Mouse (Mus musculus): Measurements from ENCODE around the gene Il17ra.

The Il17ra gene

GRCm38 (mm10) chr6:120486051-120486510, 23.0 kb downstream of the Il17ra start:
- no peak overlapping the region for H3K4me3 ChIP-seq (replicated peaks; ENCODE audit: low read length)
- TF ChIP-seq POU5F1 (IDR thresholded peaks at IDR 0.05; ENCODE audit: borderline replicate concordance, low read length) = no peak
- no peak for TF ChIP-seq NANOG (IDR thresholded peaks at IDR 0.05; ENCODE audit: borderline replicate concordance, low read length)
- no peak for TF ChIP-seq CTCF (conservative IDR thresholded peaks at IDR 0.05; ENCODE audit: low read length)
- H3K9me3 ChIP-seq (ENCODE audit: low read length) = no peaks in the 10 kb centered on the region
- peaks cover 38% of the 10 kb centered on the region for H3K27me3 ChIP-seq (ENCODE audit: insufficient read depth, low read length)
- H3K4me1 ChIP-seq (replicated peaks; ENCODE audit: low read depth, low read length) = peaks cover 10% of the 10 kb centered on the region
- H3K36me3 ChIP-seq (ENCODE audit: insufficient read depth, low read length) = peaks cover 5% of the 10 kb centered on the region; the same call in 1 of the 2 replicates

GRCm38 (mm10) chr6:120488647-120489046, 25.6 kb downstream of the Il17ra start:
- H3K36me3 ChIP-seq (ENCODE audit: insufficient read depth, low read length) = no peaks in the 10 kb centered on the region
- no peak overlapping the region for H3K4me3 ChIP-seq (replicated peaks; ENCODE audit: low read length)
- H3K9me3 ChIP-seq (ENCODE audit: low read length) = no peaks in the 10 kb centered on the region
- H3K4me1 ChIP-seq (replicated peaks; ENCODE audit: low read depth, low read length) = peaks cover 9% of the 10 kb centered on the region; the same call in 1 of the 2 replicates
- peaks cover 63% of the 10 kb centered on the region for H3K27me3 ChIP-seq (ENCODE audit: insufficient read depth, low read length)
- TF ChIP-seq NANOG (IDR thresholded peaks at IDR 0.05; ENCODE audit: borderline replicate concordance, low read length) = no peak
- no peak for TF ChIP-seq CTCF (conservative IDR thresholded peaks at IDR 0.05; ENCODE audit: low read length)
- no peak for TF ChIP-seq POU5F1 (IDR thresholded peaks at IDR 0.05; ENCODE audit: borderline replicate concordance, low read length)

GRCm38 (mm10) chr6:120489461-120489860, 26.4 kb downstream of the Il17ra start:
- TF ChIP-seq CTCF (conservative IDR thresholded peaks at IDR 0.05; ENCODE audit: low read length) (no peak), POU5F1 (IDR thresholded peaks at IDR 0.05; ENCODE audit: borderline replicate concordance, low read length) (no peak), NANOG (IDR thresholded peaks at IDR 0.05; ENCODE audit: borderline replicate concordance, low read length) (no peak)
- Histone ChIP-seq H3K4me3 (replicated peaks; ENCODE audit: low read length) (no peak overlapping the region), H3K36me3 (ENCODE audit: insufficient read depth, low read length) (no peaks in the 10 kb centered on the region), H3K9me3 (ENCODE audit: low read length) (no peaks in the 10 kb centered on the region), H3K4me1 (replicated peaks; ENCODE audit: low read depth, low read length) (peaks cover 14% of the 10 kb centered on the region), H3K27me3 (ENCODE audit: insufficient read depth, low read length) (peaks cover 71% of the 10 kb centered on the region)

- H3K36me3 ChIP-seq (ENCODE audit: insufficient read depth, low read length) = no peaks in the 10 kb centered on the region
- no peak for TF ChIP-seq POU5F1 (IDR thresholded peaks at IDR 0.05; ENCODE audit: borderline replicate concordance, low read length)
- no peak for TF ChIP-seq CTCF (conservative IDR thresholded peaks at IDR 0.05; ENCODE audit: low read length)
- TF ChIP-seq NANOG (IDR thresholded peaks at IDR 0.05; ENCODE audit: borderline replicate concordance, low read length) = no peak
- peaks cover 23% of the 10 kb centered on the region for H3K4me1 ChIP-seq (replicated peaks; ENCODE audit: low read depth, low read length)
- H3K27me3 ChIP-seq (ENCODE audit: insufficient read depth, low read length) = peaks cover 78% of the 10 kb centered on the region
- H3K9me3 ChIP-seq (ENCODE audit: low read length) = no peaks in the 10 kb centered on the region
- no peak overlapping the region for H3K4me3 ChIP-seq (replicated peaks; ENCODE audit: low read length)
Measured at GRCm38 (mm10) chr6:120491064-120491463, 28.0 kb downstream of the Il17ra start.

GRCm38 (mm10) chr6:120491862-120492498, 28.9 kb downstream of the Il17ra start:
- peak overlapping the region; percentile 88 for H3K4me3 ChIP-seq (replicated peaks; ENCODE audit: low read length)
- peaks cover 81% of the 10 kb centered on the region for H3K27me3 ChIP-seq (ENCODE audit: insufficient read depth, low read length)
- H3K4me1 ChIP-seq (replicated peaks; ENCODE audit: low read depth, low read length) = peaks cover 23% of the 10 kb centered on the region
- no peaks in the 10 kb centered on the region for H3K9me3 ChIP-seq (ENCODE audit: low read length)
- no peak for TF ChIP-seq NANOG (IDR thresholded peaks at IDR 0.05; ENCODE audit: borderline replicate concordance, low read length)
- no peak for TF ChIP-seq CTCF (conservative IDR thresholded peaks at IDR 0.05; ENCODE audit: low read length)
- no peak for TF ChIP-seq POU5F1 (IDR thresholded peaks at IDR 0.05; ENCODE audit: borderline replicate concordance, low read length)
- no peaks in the 10 kb centered on the region for H3K36me3 ChIP-seq (ENCODE audit: insufficient read depth, low read length)

GRCm38 (mm10) chr6:120492499-120493373, 29.7 kb downstream of the Il17ra start:
- no peaks in the 10 kb centered on the region for H3K9me3 ChIP-seq (ENCODE audit: low read length)
- peaks cover 23% of the 10 kb centered on the region for H3K4me1 ChIP-seq (replicated peaks; ENCODE audit: low read depth, low read length)
- TF ChIP-seq NANOG (IDR thresholded peaks at IDR 0.05; ENCODE audit: borderline replicate concordance, low read length) = no peak
- no peak for TF ChIP-seq CTCF (conservative IDR thresholded peaks at IDR 0.05; ENCODE audit: low read length)
- TF ChIP-seq POU5F1 (IDR thresholded peaks at IDR 0.05; ENCODE audit: borderline replicate concordance, low read length) = no peak
- H3K4me3 ChIP-seq (replicated peaks; ENCODE audit: low read length) = peak overlapping the region; percentile 88
- H3K27me3 ChIP-seq (ENCODE audit: insufficient read depth, low read length) = peaks cover 79% of the 10 kb centered on the region
- no peaks in the 10 kb centered on the region for H3K36me3 ChIP-seq (ENCODE audit: insufficient read depth, low read length)

- peak within 1 kb of the TSS; percentile 88 for H3K4me3 ChIP-seq (replicated peaks; ENCODE audit: low read length)
- peaks cover 27% of the 10 kb centered on the region for H3K4me1 ChIP-seq (replicated peaks; ENCODE audit: low read depth, low read length)
- TF ChIP-seq NANOG (IDR thresholded peaks at IDR 0.05; ENCODE audit: borderline replicate concordance, low read length) = no peak
- TF ChIP-seq POU5F1 (IDR thresholded peaks at IDR 0.05; ENCODE audit: borderline replicate concordance, low read length) = no peak
- TF ChIP-seq CTCF (conservative IDR thresholded peaks at IDR 0.05; ENCODE audit: low read length) = no peak
- H3K9me3 ChIP-seq (ENCODE audit: low read length) = no peaks in the 10 kb centered on the region
- no peaks in the 10 kb centered on the region for H3K36me3 ChIP-seq (ENCODE audit: insufficient read depth, low read length)
- peaks cover 79% of the 10 kb centered on the region for H3K27me3 ChIP-seq (ENCODE audit: insufficient read depth, low read length)
Measured at GRCm38 (mm10) chr6:120493374-120494181, 30.5 kb downstream of the Il17ra start, which contains the start of gene Tmem121b. Tmem121b (minus strand) TSS chr6:120493807.
